In genomic region chr10:70983036-70983670, GRCm38 (mm10) we compare ENCODE assay signal across 21 mouse cellular contexts.
A peak's percentile ranks its signal among the peaks of the same experiment; 100 is the strongest.
DNase-seq lines count a peak whose midpoint lies in the region; ATAC-seq and TF ChIP-seq lines count a peak whose summit lies in the region.
"Had no signal": no experiment of that assay in that cellular context is flagged by ENCODE, and none has a peak within 500 bp of the region (broad histone marks: within the 10 kb centered on the region; RNA-seq: fewer than 3 reads in every experiment).

No protein-coding gene starts in this region.

- H3K27ac ChIP-seq in embryonic facial prominence, embryonic 12.5 days = peak overlapping the region; percentile 36; the same call in 1 of the 2 replicates
- H3K27ac ChIP-seq in embryonic facial prominence, embryonic 10.5 days (replicated peaks) = no peak overlapping the region
- no peak overlapping the region for H3K27ac ChIP-seq in kidney, adult 2 months (ENCODE audit: insufficient read depth, low read depth, low read length)
- no peak overlapping the region for H3K27ac ChIP-seq in limb, embryonic 11.5 days (replicated peaks; ENCODE audit: low read depth, low read length)
- peak overlapping the region; percentile 64 for H3K27ac ChIP-seq in limb, embryonic 15.5 days
- no peak overlapping the region for H3K27ac ChIP-seq in lung, postnatal 0 days (ENCODE audit: low read length)
- H3K27ac ChIP-seq: forebrain, embryonic 15.5 days; heart, embryonic 15.5 days; hindbrain, embryonic 14.5 days had no signal

- no peak for DNase-seq in embryonic facial prominence, embryonic 10.5 days (ENCODE audit: low spot score)
- DNase-seq in kidney, adult 2 months = peak; percentile 52
- no peak for DNase-seq in kidney, adult 18-20 months
- DNase-seq in limb, embryonic 11.5 days (ENCODE audit: low spot score) = peak; percentile 31
- no peak for DNase-seq in lung, postnatal 0 days (ENCODE audit: low spot score)
- DNase-seq: adrenal gland, postnatal 10 days; B cell, adult 2 months; cerebellum, adult 11 months; cerebellum, adult 8-10 months; cerebellum, postnatal 14 days; gastrocnemius, postnatal 36 days; heart, postnatal 14 days had no signal

- no peaks in the 10 kb centered on the region for H3K9me3 ChIP-seq in embryonic facial prominence, embryonic 12.5 days
- H3K9me3 ChIP-seq in embryonic facial prominence, embryonic 10.5 days = no peaks in the 10 kb centered on the region
- H3K9me3 ChIP-seq in limb, embryonic 11.5 days (ENCODE audit: control insufficient read depth, low read length) = no peaks in the 10 kb centered on the region
- H3K9me3 ChIP-seq in limb, embryonic 15.5 days = no peaks in the 10 kb centered on the region
- H3K9me3 ChIP-seq in lung, postnatal 0 days (ENCODE audit: low read length) = no peaks in the 10 kb centered on the region
- H3K9me3 ChIP-seq: forebrain, embryonic 15.5 days; heart, embryonic 15.5 days had no signal

- H3K9ac ChIP-seq in embryonic facial prominence, embryonic 12.5 days = no peak overlapping the region
- H3K9ac ChIP-seq in limb, embryonic 11.5 days (ENCODE audit: low read length) = no peak overlapping the region
- H3K9ac ChIP-seq in limb, embryonic 15.5 days = no peak overlapping the region
- H3K9ac ChIP-seq in lung, postnatal 0 days (replicated peaks; ENCODE audit: low read depth) = no peak overlapping the region
- H3K9ac ChIP-seq: forebrain, embryonic 15.5 days; heart, embryonic 15.5 days; hindbrain, embryonic 14.5 days had no signal

- TF ChIP-seq CTCF in kidney, adult 2 months (conservative IDR thresholded peaks at IDR 0.05; ENCODE audit: insufficient read depth, insufficient read length, low read depth, low read length) = no peak
- no peak for TF ChIP-seq CTCF in lung, postnatal 0 days (IDR thresholded peaks at IDR 0.05)

- no peaks in the 10 kb centered on the region for H3K27me3 ChIP-seq in embryonic facial prominence, embryonic 12.5 days
- H3K27me3 ChIP-seq in embryonic facial prominence, embryonic 10.5 days (replicated peaks; ENCODE audit: low read depth, poor library complexity, severe bottlenecking) = no peaks in the 10 kb centered on the region
- H3K27me3 ChIP-seq in kidney, adult 2 months (replicated peaks; ENCODE audit: control insufficient read depth, insufficient read depth, low read length) = no peaks in the 10 kb centered on the region
- H3K27me3 ChIP-seq in limb, embryonic 11.5 days (ENCODE audit: control insufficient read depth, insufficient read depth, low read length) = no peaks in the 10 kb centered on the region
- no peaks in the 10 kb centered on the region for H3K27me3 ChIP-seq in limb, embryonic 15.5 days
- H3K27me3 ChIP-seq in lung, postnatal 0 days (replicated peaks; ENCODE audit: insufficient read depth, low read length) = no peaks in the 10 kb centered on the region
- H3K27me3 ChIP-seq: forebrain, embryonic 15.5 days; heart, embryonic 15.5 days had no signal

- no peak overlapping the region for H3K4me3 ChIP-seq in embryonic facial prominence, embryonic 12.5 days
- no peak overlapping the region for H3K4me3 ChIP-seq in embryonic facial prominence, embryonic 10.5 days
- no peak overlapping the region for H3K4me3 ChIP-seq in kidney, adult 2 months (ENCODE audit: insufficient read depth, low read depth, low read length)
- H3K4me3 ChIP-seq in limb, embryonic 11.5 days (ENCODE audit: low read depth, low read length) = no peak overlapping the region
- no peak overlapping the region for H3K4me3 ChIP-seq in limb, embryonic 15.5 days
- H3K4me3 ChIP-seq in lung, postnatal 0 days (ENCODE audit: low read depth, low read length) = no peak overlapping the region
- H3K4me3 ChIP-seq: forebrain, embryonic 15.5 days; heart, embryonic 15.5 days had no signal

- 47% methylated on average over 11 of the region's 11 CpGs for WGBS in embryonic facial prominence, embryonic 12.5 days
- WGBS in embryonic facial prominence, embryonic 10.5 days = 79% methylated on average over 11 of the region's 11 CpGs
- 37% methylated on average over 11 of the region's 11 CpGs for WGBS in kidney, adult 2 months
- 60% methylated on average over 11 of the region's 11 CpGs for WGBS in limb, embryonic 11.5 days
- WGBS in limb, embryonic 15.5 days = 30% methylated on average over 11 of the region's 11 CpGs
- 74% methylated on average over 11 of the region's 11 CpGs for WGBS in lung, postnatal 0 days

- ATAC-seq in embryonic facial prominence, embryonic 12.5 days (ENCODE audit: insufficient number of reproducible peaks, insufficient read depth, low FRiP score, low TSS enrichment) = no peak
- no peak for ATAC-seq in limb, embryonic 11.5 days (ENCODE audit: insufficient number of reproducible peaks, low FRiP score, low TSS enrichment, low read depth)
- ATAC-seq in limb, embryonic 15.5 days (ENCODE audit: insufficient number of reproducible peaks, low FRiP score, low TSS enrichment, low read depth) = no peak
- no peak for ATAC-seq in megakaryocyte-erythroid progenitor cell, adult 5-6 weeks (replicated peaks; ENCODE audit: low FRiP score, low TSS enrichment, poor library complexity, severe bottlenecking)
- no peak for ATAC-seq in lung, postnatal 0 days
- ATAC-seq: CD4-positive, CD25-positive, alpha-beta regulatory T cell, adult 4 months; forebrain, embryonic 15.5 days had no signal

- H3K4me2 ChIP-seq in embryonic facial prominence, embryonic 12.5 days (replicated peaks) = 0 out of 2 replicates have a peak overlapping the region, but pooled peaks have one; percentile 15
- H3K4me2 ChIP-seq in limb, embryonic 11.5 days (ENCODE audit: low read depth, severe bottlenecking) = no peak overlapping the region
- no peak overlapping the region for H3K4me2 ChIP-seq in limb, embryonic 15.5 days
- no peak overlapping the region for H3K4me2 ChIP-seq in lung, postnatal 0 days (replicated peaks; ENCODE audit: low read depth, low read length)
- H3K4me2 ChIP-seq: forebrain, embryonic 15.5 days; heart, embryonic 11.5 days; heart, embryonic 15.5 days; hindbrain, embryonic 14.5 days had no signal

- TF ChIP-seq POLR2A in kidney, adult 2 months (IDR thresholded peaks at IDR 0.05; ENCODE audit: low read depth, low read length) = no peak

- TF ChIP-seq EP300 in lung, postnatal 0 days (IDR thresholded peaks at IDR 0.05) = no peak

- peaks cover 12% of the 10 kb centered on the region for H3K4me1 ChIP-seq in embryonic facial prominence, embryonic 12.5 days
- peaks cover 12% of the 10 kb centered on the region; the same call in 1 of the 2 replicates for H3K4me1 ChIP-seq in embryonic facial prominence, embryonic 10.5 days
- peaks cover 9% of the 10 kb centered on the region for H3K4me1 ChIP-seq in kidney, adult 2 months (ENCODE audit: control insufficient read depth, insufficient read depth, low read length)
- peaks cover 8% of the 10 kb centered on the region; the same call in 1 of the 2 replicates for H3K4me1 ChIP-seq in limb, embryonic 11.5 days (ENCODE audit: control insufficient read depth, insufficient read depth, low read length)
- peaks cover 17% of the 10 kb centered on the region for H3K4me1 ChIP-seq in limb, embryonic 15.5 days
- no peaks in the 10 kb centered on the region for H3K4me1 ChIP-seq in lung, postnatal 0 days (ENCODE audit: insufficient read depth, low read depth, low read length)
- H3K4me1 ChIP-seq: forebrain, embryonic 15.5 days; heart, embryonic 15.5 days had no signal

- no peaks in the 10 kb centered on the region for H3K36me3 ChIP-seq in embryonic facial prominence, embryonic 12.5 days
- H3K36me3 ChIP-seq in embryonic facial prominence, embryonic 10.5 days (replicated peaks) = no peaks in the 10 kb centered on the region
- H3K36me3 ChIP-seq in kidney, adult 2 months (ENCODE audit: control insufficient read depth, insufficient read depth, low read length) = no peaks in the 10 kb centered on the region
- H3K36me3 ChIP-seq in limb, embryonic 11.5 days (ENCODE audit: control insufficient read depth, insufficient read depth, low read length) = no peaks in the 10 kb centered on the region
- H3K36me3 ChIP-seq in limb, embryonic 15.5 days = no peaks in the 10 kb centered on the region
- H3K36me3 ChIP-seq in lung, postnatal 0 days (ENCODE audit: insufficient read depth, low read length) = no peaks in the 10 kb centered on the region
- H3K36me3 ChIP-seq: forebrain, embryonic 15.5 days; G1E; heart, embryonic 15.5 days had no signal

Comparison
In these comparisons a context has a peak if more than half of its experiments do, and no peak if none do; other contexts are left out.
1. H3K27ac ChIP-seq: peak in embryonic facial prominence, embryonic 12.5 days (single experiment) and limb, embryonic 15.5 days (single experiment); none in embryonic facial prominence, embryonic 10.5 days (single experiment), kidney, adult 2 months (single experiment), limb, embryonic 11.5 days (single experiment) and lung, postnatal 0 days (single experiment).
2. DNase-seq: peak in kidney, adult 2 months (single experiment) and limb, embryonic 11.5 days (single experiment); none in embryonic facial prominence, embryonic 10.5 days (single experiment), kidney, adult 18-20 months (single experiment) and lung, postnatal 0 days (single experiment).